Mouse (Mus musculus) retina, postnatal 1 day (tissue): ENCODE results near the gene Tmem11.
"Not testable (repeated sequence)": the region's sequence is repeated elsewhere in the genome, so short reads cannot be mapped to it uniquely, and the experiment has no call there.

Experiments used
- DNase-seq: peaks from one replicate; pipeline ENCODE4 v3.0.0-alpha.2; 2012

Gene Tmem11

GRCm38 (mm10) chr11:60880559-60880958, 1.5 kb upstream of the Tmem11 start:
- no peak for DNase-seq

GRCm38 (mm10) chr11:60879423-60879822, 351 bp upstream of the Tmem11 start:
- peak; percentile 76 for DNase-seq

GRCm38 (mm10) chr11:60878056-60878612, 938 bp downstream of the Tmem11 start:
- peak; percentile 62 for DNase-seq

- no peak for DNase-seq
These were observed 6.0 kb downstream of the Tmem11 start for GRCm38 (mm10) chr11:60873101-60873500.

GRCm38 (mm10) chr11:60871409-60871808, 7.7 kb downstream of the Tmem11 start:
- DNase-seq = no peak

- not testable (repeated sequence) for DNase-seq
These were observed 9.6 kb downstream of the Tmem11 start for GRCm38 (mm10) chr11:60869471-60869870.

GRCm38 (mm10) chr11:60867904-60868303, 11.2 kb downstream of the Tmem11 start:
- peak; percentile 84 for DNase-seq

- no peak for DNase-seq
These were observed 11.6 kb downstream of the Tmem11 start for GRCm38 (mm10) chr11:60867456-60867855.

- no peak for DNase-seq
These were observed 13.1 kb downstream of the Tmem11 start for GRCm38 (mm10) chr11:60866021-60866420.

- DNase-seq = no peak
These were observed 14.2 kb downstream of the Tmem11 start for GRCm38 (mm10) chr11:60864916-60865315.

- no peak for DNase-seq
These were observed 14.9 kb downstream of the Tmem11 start for GRCm38 (mm10) chr11:60864166-60864565.

GRCm38 (mm10) chr11:60863196-60863595, 15.9 kb downstream of the Tmem11 start:
- DNase-seq = peak; percentile 47

- DNase-seq = no peak
These were observed 17.1 kb downstream of the Tmem11 start for GRCm38 (mm10) chr11:60861993-60862392.

- no peak for DNase-seq
These were observed 22.5 kb downstream of the Tmem11 start for GRCm38 (mm10) chr11:60856587-60856986.

GRCm38 (mm10) chr11:60845415-60845814, 33.7 kb downstream of the Tmem11 start:
- no peak for DNase-seq

- no peak for DNase-seq
These were observed 35.7 kb downstream of the Tmem11 start for GRCm38 (mm10) chr11:60843412-60843811.

GRCm38 (mm10) chr11:60841467-60842200, 37.4 kb downstream of the Tmem11 start:
- DNase-seq = no peak

GRCm38 (mm10) chr11:60837644-60838406, 41.2 kb downstream of the Tmem11 start:
- DNase-seq = no peak

GRCm38 (mm10) chr11:60836897-60837296, 42.2 kb downstream of the Tmem11 start:
- DNase-seq = no peak

GRCm38 (mm10) chr11:60830433-60831052, 48.5 kb downstream of the Tmem11 start, which contains the start of gene Dhrs7b:
Gene Dhrs7b, plus strand, starts transcription at chr11:60830631.
- peak; percentile 94 for DNase-seq

GRCm38 (mm10) chr11:60828903-60829302, 50.2 kb downstream of the Tmem11 start:
- DNase-seq = peak; percentile 56

GRCm38 (mm10) chr11:60827241-60827945, 51.7 kb downstream of the Tmem11 start:
- DNase-seq = peak; percentile 85

GRCm38 (mm10) chr11:60826700-60827099, 52.4 kb downstream of the Tmem11 start:
- no peak for DNase-seq
